Mouse (Mus musculus): ENCODE measurements around the gene Vmn1r188. TPM values are rescaled to one million over a fixed set of nuclear protein-coding genes. Genes with fewer than 3 reads are reported as not detected.
"Not testable (repeated sequence)": the region's sequence is repeated elsewhere in the genome, so short reads cannot be mapped to it uniquely, and the experiment has no call there.

Gene Vmn1r188
- polyA plus RNA-seq (2015; fragmentation: Nextera tagmentation; extraction: Ambion mirVana), result not detected in 2 replicates

- not testable (repeated sequence) for ATAC-seq (replicated peaks; ENCODE audit: low FRiP score, low read depth); H3K4me1 ChIP-seq (replicated peaks; ENCODE audit: insufficient read depth, low read length); H3K36me3 ChIP-seq (ENCODE audit: insufficient read depth, low read length); H3K27ac ChIP-seq; H3K9ac ChIP-seq (ENCODE audit: low read depth, low read length); DNase-seq (ENCODE audit: low spot score); H3K9me3 ChIP-seq (replicated peaks; ENCODE audit: low read length); H3K4me3 ChIP-seq (replicated peaks; ENCODE audit: low read depth, low read length); H3K27me3 ChIP-seq (ENCODE audit: insufficient read depth, low read length); H3K4me2 ChIP-seq (ENCODE audit: low read length)
- WGBS, result 88% methylated on average over 1 of the region's 1 CpGs
These were observed at the start of gene Vmn1r188 for GRCm38 (mm10) chr13:22084140-22084539. TSS of gene Vmn1r188 (plus strand) at chr13:22084440.

DNA sequence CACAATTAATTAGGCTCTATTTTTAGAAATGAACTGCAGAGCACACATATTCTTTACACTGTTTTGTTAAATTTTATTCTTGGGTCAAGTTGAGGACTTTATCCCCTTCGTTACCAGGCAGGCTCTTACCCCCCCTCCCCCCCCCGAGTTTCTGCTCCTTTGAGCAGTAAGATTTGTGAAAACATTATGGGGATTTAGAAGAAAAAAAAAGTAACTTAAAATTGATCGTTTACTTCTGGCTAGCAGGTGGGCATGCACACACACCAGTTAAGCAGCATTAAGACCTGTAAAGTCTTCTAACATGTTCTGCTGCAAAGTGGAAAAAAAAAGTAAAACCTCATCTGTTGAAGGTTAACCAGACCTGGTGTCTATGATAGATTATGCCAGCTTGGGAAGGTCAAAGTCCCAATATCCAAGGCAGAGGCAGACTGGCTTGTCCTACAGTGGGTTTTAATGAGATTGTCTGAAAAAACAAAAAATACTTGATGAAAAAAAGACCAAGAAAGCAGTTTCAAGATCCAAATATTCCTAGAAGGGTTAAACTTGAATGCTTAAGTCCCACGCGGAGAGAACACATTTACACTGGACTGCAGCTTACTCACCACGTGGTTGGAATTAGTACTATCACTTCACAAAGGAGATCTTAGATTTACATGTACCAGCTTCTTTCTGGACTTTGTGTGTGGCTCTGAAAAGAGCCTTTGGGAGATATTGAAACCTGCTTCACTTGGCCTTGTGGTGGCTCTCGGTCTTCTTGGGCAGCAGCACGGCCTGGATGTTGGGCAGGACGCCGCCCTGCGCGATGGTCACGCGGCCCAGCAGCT lies 49.6 kb upstream of the Vmn1r188 start:
- ATAC-seq (replicated peaks; ENCODE audit: low FRiP score, low read depth), result peak; percentile 38
- DNase-seq (ENCODE audit: low spot score), result peak; percentile 64
- whole genome bisulfite sequencing, result under 1% methylated on average over 12 of the region's 14 CpGs
- peak overlapping the region; percentile 37 for H3K4me3 ChIP-seq (replicated peaks; ENCODE audit: low read depth, low read length)
- no peaks in the 10 kb centered on the region for H3K36me3 ChIP-seq (ENCODE audit: insufficient read depth, low read length)
- peak overlapping the region; percentile 64 for H3K4me2 ChIP-seq (ENCODE audit: low read length)
- peak overlapping the region; percentile 36 for H3K9ac ChIP-seq (ENCODE audit: low read depth, low read length)
- no peak for TF ChIP-seq CTCF (IDR thresholded peaks at IDR 0.05; ENCODE audit: low read depth)
- H3K27me3 ChIP-seq (ENCODE audit: insufficient read depth, low read length), result no peaks in the 10 kb centered on the region
- no peaks in the 10 kb centered on the region for H3K9me3 ChIP-seq (replicated peaks; ENCODE audit: low read length)
- H3K4me1 ChIP-seq (replicated peaks; ENCODE audit: insufficient read depth, low read length), result peaks cover 6% of the 10 kb centered on the region; the same call in 1 of the 2 replicates
- peak overlapping the region; percentile 75 for H3K27ac ChIP-seq

GRCm38 (mm10) chr13:22035267-22036148 lies 48.7 kb upstream of the Vmn1r188 start, which contains the start of the genes Hist1h2ah and Hist1h2bk:
TSS of gene Hist1h2ah (minus strand) at chr13:22035568.
TSS of gene Hist1h2bk (plus strand) at chr13:22035870.
- peak within 1 kb of the TSS; percentile 36 for H3K9ac ChIP-seq (ENCODE audit: low read depth, low read length)
- H3K36me3 ChIP-seq (ENCODE audit: insufficient read depth, low read length); H3K4me1 ChIP-seq (replicated peaks; ENCODE audit: insufficient read depth, low read length); H3K27me3 ChIP-seq (ENCODE audit: insufficient read depth, low read length); H3K9me3 ChIP-seq (replicated peaks; ENCODE audit: low read length): not testable (repeated sequence)
- H3K27ac ChIP-seq, result peak within 1 kb of the TSS; percentile 75
- H3K4me2 ChIP-seq (ENCODE audit: low read length), result peak within 1 kb of the TSS; percentile 64
- ATAC-seq (replicated peaks; ENCODE audit: low FRiP score, low read depth) (peak; percentile 96), DNase-seq (ENCODE audit: low spot score) (peak; percentile 99)
- peak within 1 kb of the TSS; percentile 37 for H3K4me3 ChIP-seq (replicated peaks; ENCODE audit: low read depth, low read length)
- 0% methylated on average over 22 of the region's 69 CpGs for WGBS

GRCm38 (mm10) chr13:22036149-22036956 lies 47.9 kb upstream of the Vmn1r188 start:
- Histone ChIP-seq H3K4me2 (ENCODE audit: low read length) (peak overlapping the region; percentile 64), H3K4me1 (replicated peaks; ENCODE audit: insufficient read depth, low read length) (peaks cover 6% of the 10 kb centered on the region; the same call in 1 of the 2 replicates), H3K27ac (peak overlapping the region; percentile 48; the same call in 1 of the 2 replicates), H3K4me3 (replicated peaks; ENCODE audit: low read depth, low read length) (peak overlapping the region; percentile 24; the same call in 1 of the 2 replicates), H3K27me3 (ENCODE audit: insufficient read depth, low read length) (no peaks in the 10 kb centered on the region), H3K36me3 (ENCODE audit: insufficient read depth, low read length) (no peaks in the 10 kb centered on the region), H3K9ac (ENCODE audit: low read depth, low read length) (peak overlapping the region; percentile 36; the same call in 1 of the 2 replicates), H3K9me3 (replicated peaks; ENCODE audit: low read length) (no peaks in the 10 kb centered on the region)
- TF ChIP-seq CTCF (IDR thresholded peaks at IDR 0.05; ENCODE audit: low read depth), result no peak
- no peak; the same call in 1 of the 2 replicates for ATAC-seq (replicated peaks; ENCODE audit: low FRiP score, low read depth)
- no peak for DNase-seq (ENCODE audit: low spot score)
- WGBS, result 3% methylated on average over 17 of the region's 23 CpGs

- H3K4me1 ChIP-seq (replicated peaks; ENCODE audit: insufficient read depth, low read length), result peaks cover 10% of the 10 kb centered on the region; the same call in 1 of the 2 replicates
- H3K27me3 ChIP-seq (ENCODE audit: insufficient read depth, low read length), result no peaks in the 10 kb centered on the region
- no peak overlapping the region for H3K27ac ChIP-seq
- WGBS, result 54% methylated on average over 3 of the region's 3 CpGs
- H3K4me2 ChIP-seq (ENCODE audit: low read length), result peak overlapping the region; percentile 64
- no peak overlapping the region for H3K4me3 ChIP-seq (replicated peaks; ENCODE audit: low read depth, low read length)
- DNase-seq (ENCODE audit: low spot score) (no peak), ATAC-seq (replicated peaks; ENCODE audit: low FRiP score, low read depth) (no peak)
- no peaks in the 10 kb centered on the region for H3K9me3 ChIP-seq (replicated peaks; ENCODE audit: low read length)
- TF ChIP-seq CTCF (IDR thresholded peaks at IDR 0.05; ENCODE audit: low read depth), result no peak
- no peaks in the 10 kb centered on the region for H3K36me3 ChIP-seq (ENCODE audit: insufficient read depth, low read length)
- no peak overlapping the region for H3K9ac ChIP-seq (ENCODE audit: low read depth, low read length)
These were observed 47.3 kb upstream of the Vmn1r188 start for GRCm38 (mm10) chr13:22036986-22037385.

All from kidney, postnatal 0 days (tissue).